Mouse (Mus musculus): ENCODE results near the gene Gm4969. TPM values are rescaled to one million over a fixed set of nuclear protein-coding genes. Genes with fewer than 3 reads are reported as not detected.
"Not testable (repeated sequence)": the region's sequence is repeated elsewhere in the genome, so short reads cannot be mapped to it uniquely, and the experiment has no call there.

Gene Gm4969
- polyA plus RNA-seq, 1 experiment from 2014 or later, result 2.2 TPM

DNA sequence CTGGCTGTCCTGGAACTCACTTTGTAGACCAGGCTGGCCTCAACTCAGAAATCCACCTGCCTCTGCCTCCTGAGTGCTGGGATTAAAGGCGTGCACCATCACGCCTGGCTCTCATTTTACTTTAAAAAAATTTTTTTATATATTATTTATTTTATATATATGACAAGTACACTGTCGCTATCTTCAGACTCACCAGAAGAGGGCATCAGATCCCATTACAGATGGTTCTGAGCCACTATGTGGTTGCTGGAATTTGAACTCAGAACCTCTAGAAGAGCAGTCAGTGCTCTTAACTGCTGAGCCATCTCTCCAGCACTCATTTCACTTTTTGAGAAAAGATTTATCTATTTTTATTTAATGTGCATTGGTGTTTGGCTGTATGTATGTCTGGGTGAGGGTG lies 47.1 kb downstream of the Gm4969 start:
- not testable (repeated sequence) for H3K9me3 ChIP-seq (replicated peaks; ENCODE audit: control insufficient read depth, low read length); H3K4me1 ChIP-seq (ENCODE audit: control insufficient read depth, insufficient read depth, low read length); H3K36me3 ChIP-seq (ENCODE audit: control insufficient read depth, insufficient read depth, low read length); H3K4me2 ChIP-seq; H3K4me3 ChIP-seq (ENCODE audit: low read depth, low read length); H3K27ac ChIP-seq (ENCODE audit: low read depth, low read length); ATAC-seq (replicated peaks; ENCODE audit: insufficient number of reproducible peaks, low FRiP score, low TSS enrichment); H3K9ac ChIP-seq (ENCODE audit: low read depth, low read length)
- H3K27me3 ChIP-seq (ENCODE audit: control insufficient read depth, insufficient read depth, low read length), result peaks cover 15% of the 10 kb centered on the region
- WGBS (ENCODE audit: insufficient replicate concordance), result 48% methylated on average over 3 of the region's 3 CpGs

DNA sequence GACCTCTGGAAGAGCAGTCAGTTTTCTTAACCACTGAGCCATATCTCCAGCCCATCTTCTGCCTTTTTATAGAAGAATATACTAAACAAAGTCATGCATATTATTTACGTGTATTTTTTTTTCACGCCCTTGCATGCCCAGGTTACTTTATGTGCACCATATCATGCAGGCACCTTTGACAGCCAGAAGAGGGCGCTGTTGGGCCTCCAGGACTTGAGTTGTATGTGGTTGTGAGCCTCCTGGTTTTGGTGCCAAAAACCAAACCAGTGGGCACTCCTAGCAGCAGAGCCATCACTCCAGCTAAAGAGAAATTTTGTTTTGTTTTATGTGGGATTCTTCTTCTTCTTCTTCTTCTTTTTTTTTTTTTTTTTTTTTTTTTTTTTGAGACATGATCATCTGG lies 48.7 kb downstream of the Gm4969 start:
- WGBS (ENCODE audit: insufficient replicate concordance), result 47% methylated on average over 3 of the region's 3 CpGs
- Histone ChIP-seq H3K36me3 (ENCODE audit: control insufficient read depth, insufficient read depth, low read length) (no peaks in the 10 kb centered on the region), H3K4me2 (no peak overlapping the region), H3K4me1 (ENCODE audit: control insufficient read depth, insufficient read depth, low read length) (no peaks in the 10 kb centered on the region), H3K4me3 (ENCODE audit: low read depth, low read length) (no peak overlapping the region), H3K27me3 (ENCODE audit: control insufficient read depth, insufficient read depth, low read length) (peaks cover 30% of the 10 kb centered on the region), H3K27ac (ENCODE audit: low read depth, low read length) (no peak overlapping the region), H3K9me3 (replicated peaks; ENCODE audit: control insufficient read depth, low read length) (peaks cover 4% of the 10 kb centered on the region; the same call in 1 of the 2 replicates), H3K9ac (ENCODE audit: low read depth, low read length) (no peak overlapping the region)
- ATAC-seq (replicated peaks; ENCODE audit: insufficient number of reproducible peaks, low FRiP score, low TSS enrichment), result no peak

GRCm38 (mm10) chr7:19068707-19069106 lies 49.5 kb downstream of the Gm4969 start:
- no peak overlapping the region for H3K4me3 ChIP-seq (ENCODE audit: low read depth, low read length)
- no peak overlapping the region for H3K4me2 ChIP-seq
- H3K36me3 ChIP-seq (ENCODE audit: control insufficient read depth, insufficient read depth, low read length), result no peaks in the 10 kb centered on the region
- WGBS (ENCODE audit: insufficient replicate concordance), result 4% methylated on average over 2 of the region's 2 CpGs
- H3K9ac ChIP-seq (ENCODE audit: low read depth, low read length), result no peak overlapping the region
- ATAC-seq (replicated peaks; ENCODE audit: insufficient number of reproducible peaks, low FRiP score, low TSS enrichment), result no peak
- peaks cover 4% of the 10 kb centered on the region; the same call in 1 of the 2 replicates for H3K9me3 ChIP-seq (replicated peaks; ENCODE audit: control insufficient read depth, low read length)
- no peaks in the 10 kb centered on the region for H3K4me1 ChIP-seq (ENCODE audit: control insufficient read depth, insufficient read depth, low read length)
- H3K27me3 ChIP-seq (ENCODE audit: control insufficient read depth, insufficient read depth, low read length), result peaks cover 36% of the 10 kb centered on the region
- H3K27ac ChIP-seq (ENCODE audit: low read depth, low read length), result no peak overlapping the region

GRCm38 (mm10) chr7:19067935-19068334 lies 50.2 kb downstream of the Gm4969 start:
- H3K9ac ChIP-seq (ENCODE audit: low read depth, low read length), result no peak overlapping the region
- H3K27me3 ChIP-seq (ENCODE audit: control insufficient read depth, insufficient read depth, low read length), result peaks cover 39% of the 10 kb centered on the region
- no peak for ATAC-seq (replicated peaks; ENCODE audit: insufficient number of reproducible peaks, low FRiP score, low TSS enrichment)
- H3K27ac ChIP-seq (ENCODE audit: low read depth, low read length), result no peak overlapping the region
- no peaks in the 10 kb centered on the region for H3K4me1 ChIP-seq (ENCODE audit: control insufficient read depth, insufficient read depth, low read length)
- no peak overlapping the region for H3K4me3 ChIP-seq (ENCODE audit: low read depth, low read length)
- no peaks in the 10 kb centered on the region for H3K36me3 ChIP-seq (ENCODE audit: control insufficient read depth, insufficient read depth, low read length)
- H3K9me3 ChIP-seq (replicated peaks; ENCODE audit: control insufficient read depth, low read length), result peaks cover 4% of the 10 kb centered on the region; the same call in 1 of the 2 replicates
- H3K4me2 ChIP-seq, result no peak overlapping the region
- WGBS (ENCODE audit: insufficient replicate concordance), result 60% methylated on average over 14 of the region's 14 CpGs

DNA sequence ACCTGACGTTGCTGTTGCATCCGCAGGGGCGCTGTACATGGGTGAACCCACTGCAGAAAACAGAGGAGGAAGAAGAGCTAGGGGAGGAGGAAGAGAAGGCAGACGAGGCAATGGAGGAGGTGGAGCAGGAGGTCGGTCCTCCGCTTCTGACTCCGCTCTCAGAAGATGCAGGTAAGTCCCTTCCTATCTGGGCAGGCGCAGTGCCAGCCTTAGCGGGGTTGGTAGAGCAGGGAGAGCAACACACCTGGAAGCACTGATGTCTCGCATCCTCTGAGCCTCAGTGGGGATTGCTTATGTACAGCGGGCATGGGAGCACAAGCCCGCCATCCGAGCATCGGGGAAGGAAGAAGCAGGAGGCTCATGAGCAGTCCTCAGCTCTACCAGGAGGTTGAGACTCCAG lies 51.1 kb downstream of the Gm4969 start:
- peaks cover 4% of the 10 kb centered on the region; the same call in 1 of the 2 replicates for H3K9me3 ChIP-seq (replicated peaks; ENCODE audit: control insufficient read depth, low read length)
- no peak overlapping the region for H3K27ac ChIP-seq (ENCODE audit: low read depth, low read length)
- H3K4me1 ChIP-seq (ENCODE audit: control insufficient read depth, insufficient read depth, low read length), result no peaks in the 10 kb centered on the region
- H3K27me3 ChIP-seq (ENCODE audit: control insufficient read depth, insufficient read depth, low read length), result peaks cover 39% of the 10 kb centered on the region
- H3K4me2 ChIP-seq, result no peak overlapping the region
- no peak for ATAC-seq (replicated peaks; ENCODE audit: insufficient number of reproducible peaks, low FRiP score, low TSS enrichment)
- WGBS (ENCODE audit: insufficient replicate concordance), result 39% methylated on average over 14 of the region's 14 CpGs
- H3K9ac ChIP-seq (ENCODE audit: low read depth, low read length), result no peak overlapping the region
- H3K36me3 ChIP-seq (ENCODE audit: control insufficient read depth, insufficient read depth, low read length), result no peaks in the 10 kb centered on the region
- no peak overlapping the region for H3K4me3 ChIP-seq (ENCODE audit: low read depth, low read length)

DNA sequence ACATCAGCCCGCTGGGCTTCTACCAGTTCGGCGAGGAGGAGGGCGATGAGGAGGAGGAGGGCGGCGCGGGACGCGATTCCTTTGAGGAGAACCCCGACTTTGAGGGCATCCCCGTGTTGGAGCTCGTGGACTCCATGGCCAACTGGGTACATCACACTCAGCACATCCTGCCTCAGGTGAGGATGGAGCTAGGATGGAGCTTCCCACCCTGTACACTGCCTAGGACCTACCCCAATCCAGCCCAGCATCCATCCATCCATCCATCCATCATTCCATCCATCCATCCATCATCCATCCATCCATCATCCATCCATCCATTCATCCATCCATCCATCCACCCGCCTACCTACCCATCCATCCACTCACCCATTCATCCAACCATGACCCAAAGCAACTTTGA lies 52.3 kb downstream of the Gm4969 start:
- Histone ChIP-seq H3K9ac (ENCODE audit: low read depth, low read length) (no peak overlapping the region), H3K9me3 (replicated peaks; ENCODE audit: control insufficient read depth, low read length) (peaks cover 4% of the 10 kb centered on the region; the same call in 1 of the 2 replicates), H3K27ac (ENCODE audit: low read depth, low read length) (no peak overlapping the region), H3K4me1 (ENCODE audit: control insufficient read depth, insufficient read depth, low read length) (no peaks in the 10 kb centered on the region), H3K4me2 (peak overlapping the region; percentile 27; the same call in 1 of the 2 replicates), H3K4me3 (ENCODE audit: low read depth, low read length) (peak overlapping the region; percentile 3; the same call in 1 of the 2 replicates), H3K27me3 (ENCODE audit: control insufficient read depth, insufficient read depth, low read length) (peaks cover 39% of the 10 kb centered on the region), H3K36me3 (ENCODE audit: control insufficient read depth, insufficient read depth, low read length) (no peaks in the 10 kb centered on the region)
- WGBS (ENCODE audit: insufficient replicate concordance), result 45% methylated on average over 13 of the region's 13 CpGs
- no peak for ATAC-seq (replicated peaks; ENCODE audit: insufficient number of reproducible peaks, low FRiP score, low TSS enrichment)

- no peaks in the 10 kb centered on the region for H3K9me3 ChIP-seq (replicated peaks; ENCODE audit: control insufficient read depth, low read length)
- H3K4me3 ChIP-seq (ENCODE audit: low read depth, low read length), result no peak overlapping the region
- H3K4me2 ChIP-seq, result no peak overlapping the region
- H3K27me3 ChIP-seq (ENCODE audit: control insufficient read depth, insufficient read depth, low read length), result no peaks in the 10 kb centered on the region
- H3K4me1 ChIP-seq (ENCODE audit: control insufficient read depth, insufficient read depth, low read length), result 0 out of 2 replicates have a peak, but pooled peaks cover 3% of the 10 kb centered on the region
- 84% methylated on average over 10 of the region's 10 CpGs for WGBS (ENCODE audit: insufficient replicate concordance)
- H3K9ac ChIP-seq (ENCODE audit: low read depth, low read length), result no peak overlapping the region
- no peak for ATAC-seq (replicated peaks; ENCODE audit: insufficient number of reproducible peaks, low FRiP score, low TSS enrichment)
- no peaks in the 10 kb centered on the region for H3K36me3 ChIP-seq (ENCODE audit: control insufficient read depth, insufficient read depth, low read length)
- H3K27ac ChIP-seq (ENCODE audit: low read depth, low read length), result no peak overlapping the region
Observed at GRCm38 (mm10) chr7:19057405-19057804, 60.8 kb downstream of the Gm4969 start.

DNA sequence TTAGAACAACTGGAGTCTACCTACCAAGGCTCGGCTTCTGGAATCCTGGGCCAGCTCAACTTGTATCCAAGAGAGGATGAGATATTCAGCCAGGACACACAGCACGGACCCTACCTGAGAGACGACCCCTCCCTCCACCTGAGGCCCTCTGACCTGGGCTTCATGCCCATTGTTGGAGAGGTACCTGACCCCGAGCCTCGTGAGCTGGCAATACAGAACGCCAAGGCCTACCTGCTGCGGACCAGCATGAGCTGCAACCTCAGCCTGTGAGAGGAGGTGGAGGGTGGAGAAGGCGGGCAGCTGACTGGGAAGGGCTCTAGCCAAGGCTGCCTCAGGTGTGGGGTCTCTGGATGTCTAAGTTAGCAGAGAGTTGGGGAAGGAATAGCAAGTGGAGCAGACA lies 63.1 kb downstream of the Gm4969 start:
- ATAC-seq (replicated peaks; ENCODE audit: insufficient number of reproducible peaks, low FRiP score, low TSS enrichment), result no peak
- H3K9me3 ChIP-seq (replicated peaks; ENCODE audit: control insufficient read depth, low read length), result no peaks in the 10 kb centered on the region
- H3K4me3 ChIP-seq (ENCODE audit: low read depth, low read length), result no peak overlapping the region
- H3K27me3 ChIP-seq (ENCODE audit: control insufficient read depth, insufficient read depth, low read length), result no peaks in the 10 kb centered on the region
- H3K27ac ChIP-seq (ENCODE audit: low read depth, low read length), result no peak overlapping the region
- 84% methylated on average over 8 of the region's 8 CpGs for WGBS (ENCODE audit: insufficient replicate concordance)
- no peak overlapping the region for H3K4me2 ChIP-seq
- H3K9ac ChIP-seq (ENCODE audit: low read depth, low read length), result no peak overlapping the region
- peaks cover 3% of the 10 kb centered on the region; the same call in 1 of the 2 replicates for H3K36me3 ChIP-seq (ENCODE audit: control insufficient read depth, insufficient read depth, low read length)
- 0 out of 2 replicates have a peak, but pooled peaks cover 3% of the 10 kb centered on the region for H3K4me1 ChIP-seq (ENCODE audit: control insufficient read depth, insufficient read depth, low read length)

GRCm38 (mm10) chr7:19054777-19055076 lies 63.4 kb downstream of the Gm4969 start:
- Histone ChIP-seq H3K9ac (ENCODE audit: low read depth, low read length) (no peak overlapping the region), H3K36me3 (ENCODE audit: control insufficient read depth, insufficient read depth, low read length) (peaks cover 5% of the 10 kb centered on the region; the same call in 1 of the 2 replicates)
- WGBS (ENCODE audit: insufficient replicate concordance), result 63% methylated on average over 9 of the region's 9 CpGs

More at GRCm38 (mm10) chr7:19054777-19055076, 63.4 kb downstream of the Gm4969 start:
- Histone ChIP-seq H3K9me3 (replicated peaks; ENCODE audit: control insufficient read depth, low read length) (no peaks in the 10 kb centered on the region), H3K27ac (ENCODE audit: low read depth, low read length) (no peak overlapping the region), H3K27me3 (ENCODE audit: control insufficient read depth, insufficient read depth, low read length) (no peaks in the 10 kb centered on the region), H3K4me3 (ENCODE audit: low read depth, low read length) (0 out of 2 replicates have a peak overlapping the region, but pooled peaks have one; percentile 6), H3K4me2 (peak overlapping the region; percentile 46), H3K4me1 (ENCODE audit: control insufficient read depth, insufficient read depth, low read length) (0 out of 2 replicates have a peak, but pooled peaks cover 3% of the 10 kb centered on the region)
- ATAC-seq (replicated peaks; ENCODE audit: insufficient number of reproducible peaks, low FRiP score, low TSS enrichment), result no peak

Data from heart, embryonic 11.5 days (tissue).